Mouse (Mus musculus) R1 (cell line): ENCODE measurements around the gene Ctnnd1.

Source experiments
- DNase-seq: peaks from one replicate; pipeline ENCODE4 v3.0.0-alpha.2; 2018; ENCODE audit warnings: low read depth, low spot score

The Ctnnd1 gene

GRCm38 (mm10) chr2:84607842-84608241 lies 42.7 kb downstream of the Ctnnd1 start:
- no peak for DNase-seq

GRCm38 (mm10) chr2:84600977-84601376 lies 49.6 kb downstream of the Ctnnd1 start:
- DNase-seq, result no peak

DNA sequence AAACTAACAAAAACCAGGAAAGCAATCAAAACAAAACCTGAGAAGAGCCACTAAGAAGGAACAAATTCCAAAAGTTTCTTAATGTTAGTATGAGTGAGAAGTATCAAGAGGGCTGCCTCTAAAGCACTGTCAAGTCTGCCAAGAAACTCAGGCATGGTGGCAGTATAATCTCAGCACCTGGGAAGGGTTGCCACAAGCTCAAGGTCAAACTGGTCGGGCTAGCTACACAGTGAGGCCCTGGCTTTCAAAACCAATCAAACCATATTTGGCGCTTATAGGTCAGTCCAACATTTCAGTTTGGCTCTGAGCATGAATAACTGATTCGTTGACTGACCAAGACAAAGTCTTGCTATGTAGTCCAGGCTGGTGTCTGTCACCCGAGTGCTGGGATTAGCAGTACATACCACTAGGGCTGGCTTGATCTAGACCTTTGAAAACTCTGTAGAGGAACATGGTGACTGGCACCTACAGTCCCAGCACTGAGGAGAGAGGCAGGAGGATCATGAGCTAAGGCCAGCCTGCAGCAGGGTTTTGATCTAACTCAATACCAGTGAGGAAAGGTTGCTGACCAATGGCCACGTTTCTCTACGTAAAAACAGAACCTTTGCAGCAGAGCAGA lies 51.2 kb downstream of the Ctnnd1 start:
- no peak for DNase-seq

DNA sequence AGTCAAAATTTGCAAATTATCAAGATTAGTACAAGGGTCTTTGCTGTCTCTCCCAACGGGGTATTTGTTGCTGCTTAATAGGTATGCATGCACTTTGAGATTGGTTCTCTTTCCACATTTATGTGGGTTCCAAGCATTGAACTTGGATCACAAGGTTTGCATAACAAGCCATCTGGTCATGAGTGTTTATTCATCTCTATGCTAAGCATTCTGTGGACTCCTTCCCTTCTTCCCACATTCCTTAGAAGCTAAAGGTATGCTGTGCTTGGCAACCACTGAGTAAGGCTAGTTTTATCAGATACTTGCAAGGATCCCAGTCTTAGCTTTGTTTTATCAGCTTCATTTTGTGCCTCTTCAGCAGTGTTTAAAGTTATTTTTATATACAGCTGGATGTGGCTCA lies 53.4 kb downstream of the Ctnnd1 start:
- no peak for DNase-seq

- no peak for DNase-seq
Observed at GRCm38 (mm10) chr2:84592801-84593200, 57.8 kb downstream of the Ctnnd1 start.

- peak; percentile 61 for DNase-seq
Observed at GRCm38 (mm10) chr2:84585700-84586099, 64.9 kb downstream of the Ctnnd1 start.

- no peak for DNase-seq
Observed at GRCm38 (mm10) chr2:84582286-84582685, 68.3 kb downstream of the Ctnnd1 start.

- DNase-seq, result peak; percentile 77
Observed at GRCm38 (mm10) chr2:84581208-84581607, 69.4 kb downstream of the Ctnnd1 start.

- peak; percentile 91 for DNase-seq
Observed at GRCm38 (mm10) chr2:84579311-84579710, 71.3 kb downstream of the Ctnnd1 start.

GRCm38 (mm10) chr2:84574130-84574529 lies 76.4 kb downstream of the Ctnnd1 start:
- DNase-seq, result no peak

GRCm38 (mm10) chr2:84556888-84557514 lies 93.6 kb downstream of the Ctnnd1 start:
- peak; percentile 19 for DNase-seq

- no peak for DNase-seq
Observed at GRCm38 (mm10) chr2:84551390-84552100, 99.0 kb downstream of the Ctnnd1 start.
